Mouse (Mus musculus) bone marrow macrophage, adult 2 months (primary cell): ENCODE measurements around the gene Tet1.

Experiments
- CTCF ChIP-seq: IDR thresholded peaks from 2 replicates; pipeline ENCODE4 v1.5.1; 2012; ENCODE audit warnings: low read depth, mild to moderate bottlenecking, low read length, moderate library complexity
- POLR2A ChIP-seq: IDR thresholded peaks from 2 replicates; pipeline ENCODE4 v1.6.1; 2012; ENCODE audit warnings: mild to moderate bottlenecking, low read depth, low read length, borderline replicate concordance

GRCm38 (mm10) chr10:62946738-62947471 lies 38.1 kb upstream of the Tet1 start, which contains the start of gene Dna2:
- TF ChIP-seq CTCF (no peak), POLR2A (no peak)
